Mouse (Mus musculus) liver, adult 2 months (tissue): Measurements from ENCODE around the gene Cdca4.

Source experiments
- CTCF ChIP-seq: fragments of 200-500 bp; IDR thresholded peaks from 2 replicates; pipeline ENCODE4 v1.5.1; 2011; ENCODE audit warnings: low read depth, low read length, control low read depth
- POLR2A ChIP-seq: fragments of 200-500 bp; IDR thresholded peaks from 2 replicates; pipeline ENCODE4 v1.6.1; 2011; ENCODE audit warnings: low read length, control low read depth; ENCODE audit not compliant: insufficient read depth; ENCODE audit errors: extremely low read depth

DNA sequence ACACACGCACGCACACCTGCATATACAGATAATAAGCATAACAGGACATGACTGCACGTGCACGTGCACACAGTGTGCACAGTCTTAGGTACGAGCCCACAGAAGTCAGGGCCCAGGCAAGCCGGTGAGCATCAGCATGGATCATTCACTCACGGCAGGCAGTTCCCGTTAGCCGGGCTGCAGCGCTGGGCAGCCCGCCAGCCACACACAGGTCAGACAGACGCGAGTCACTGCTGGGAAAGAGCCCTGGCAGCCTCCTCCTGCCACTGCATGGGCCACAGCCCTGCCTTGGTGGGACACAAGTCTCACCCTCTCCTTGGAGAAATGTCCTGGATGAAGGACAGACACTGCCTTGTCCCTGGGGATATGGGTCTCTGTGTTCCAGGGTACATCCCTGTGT lies 25.2 kb downstream of the Cdca4 start:
- TF ChIP-seq CTCF: no peak
- no peak for TF ChIP-seq POLR2A
